Mouse (Mus musculus) lung, embryonic 14.5 days (tissue): Measurements from ENCODE around the gene Kctd10. TPM values are rescaled to one million over a fixed set of nuclear protein-coding genes. Genes with fewer than 3 reads are reported as not detected.

ENCODE experiments used
- ATAC-seq: fragments of 200-750 bp; cut with Nextera tagmentation; 2 replicates; pipeline ENCODE4 v1.8.0; 2017; ENCODE audit warnings: mild to moderate bottlenecking, moderate TSS enrichment, moderate library complexity; ENCODE audit not compliant: insufficient read depth
- DNase-seq: peaks from one replicate; pipeline ENCODE4 v3.0.0-alpha.2; 2015
- H3K27ac ChIP-seq: fragments of 300-500 bp; sonication (generic); 2 replicates; pipeline ENCODE4 v1.5.1; 2014; ENCODE audit warnings: low read depth, mild to moderate bottlenecking, moderate library complexity
- H3K27me3 ChIP-seq: fragments of 300-500 bp; sonication (generic); 2 replicates; pipeline ENCODE4 v1.6.1; 2014; ENCODE audit warnings: low read length, control low read depth; ENCODE audit not compliant: insufficient read depth
- H3K36me3 ChIP-seq: fragments of 300-500 bp; sonication (generic); 2 replicates; pipeline ENCODE4 v1.6.1; 2014; ENCODE audit warnings: control low read depth; ENCODE audit not compliant: insufficient read depth
- H3K4me1 ChIP-seq: fragments of 300-500 bp; sonication (generic); 2 replicates; pipeline ENCODE4 v1.6.1; 2014; ENCODE audit warnings: antibody characterized with exemption, control low read depth; ENCODE audit not compliant: insufficient read depth
- H3K4me2 ChIP-seq: fragments of 300-500 bp; sonication (generic); 2 replicates; pipeline ENCODE4 v1.6.1; 2014; ENCODE audit warnings: mild to moderate bottlenecking
- H3K4me3 ChIP-seq: fragments of 300-500 bp; sonication (generic); 2 replicates; pipeline ENCODE4 v1.5.1; 2014; ENCODE audit warnings: low read depth, low read length
- H3K9ac ChIP-seq: fragments of 300-500 bp; sonication (generic); 2 replicates; pipeline ENCODE4 v1.6.1; 2014
- H3K9me3 ChIP-seq: fragments of 300-500 bp; sonication (generic); 2 replicates; pipeline ENCODE4 v1.6.1; 2016; ENCODE audit warnings: low read depth, low read length, control low read depth
- CTCF ChIP-seq: IDR thresholded peaks from 2 replicates; pipeline ENCODE4 v1.5.1; 2016; ENCODE audit warnings: antibody characterized with exemption, low read depth
- WGBS: fragments of 180-500 bp; shearing (Covaris S2); extraction: QIAGEN DNeasy Blood & Tissue Kit; methylation state at CpG from one replicate; pipeline ENCODE4 v1.1.7; 2014; 5-methylcytosine and 5-hydroxymethylcytosine counted together
- polyA plus RNA-seq: library from polyadenylated mRNA; unstranded; fragments of >200 nt; fragmentation: Nextera tagmentation; extraction: Ambion mirVana; gene quantifications from 2 replicates; pipeline ENCODE4 v1.2.1, GENCODE M21; 2014

The Kctd10 gene
- polyA plus RNA-seq, 1 experiment from 2014 or later = 140 TPM

DNA sequence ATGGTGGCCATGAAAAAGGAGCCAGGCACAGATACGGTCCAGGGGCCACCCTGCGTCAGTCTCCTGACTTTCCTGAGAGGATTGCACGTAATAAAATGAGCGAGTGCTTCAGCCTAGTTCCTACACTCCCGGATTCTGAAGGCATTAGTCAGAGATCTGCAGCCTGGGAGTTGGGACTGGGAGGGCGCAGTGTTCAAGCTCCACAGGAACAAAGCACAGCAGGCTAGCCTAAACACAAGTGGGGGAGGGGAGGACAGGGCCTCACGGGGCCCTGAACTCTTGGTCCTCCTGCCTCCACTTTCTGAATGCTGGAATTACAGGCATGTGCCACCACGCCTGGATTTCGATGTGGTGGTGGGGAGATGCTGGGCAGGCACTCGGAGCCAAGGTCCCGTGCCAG, 7.7 kb downstream of the Kctd10 start:
- WGBS = 42% methylated on average over 11 of the region's 11 CpGs
- Histone ChIP-seq H3K4me2 (peak overlapping the region; percentile 48), H3K27me3 (no peaks in the 10 kb centered on the region), H3K36me3 (peaks cover 89% of the 10 kb centered on the region), H3K9ac (peak overlapping the region; percentile 20), H3K4me1 (peaks cover 54% of the 10 kb centered on the region), H3K27ac (peak overlapping the region; percentile 99), H3K9me3 (no peaks in the 10 kb centered on the region), H3K4me3 (no peak overlapping the region)
- TF ChIP-seq CTCF = no peak
- DNase-seq (peak; percentile 72), ATAC-seq (no peak)

DNA sequence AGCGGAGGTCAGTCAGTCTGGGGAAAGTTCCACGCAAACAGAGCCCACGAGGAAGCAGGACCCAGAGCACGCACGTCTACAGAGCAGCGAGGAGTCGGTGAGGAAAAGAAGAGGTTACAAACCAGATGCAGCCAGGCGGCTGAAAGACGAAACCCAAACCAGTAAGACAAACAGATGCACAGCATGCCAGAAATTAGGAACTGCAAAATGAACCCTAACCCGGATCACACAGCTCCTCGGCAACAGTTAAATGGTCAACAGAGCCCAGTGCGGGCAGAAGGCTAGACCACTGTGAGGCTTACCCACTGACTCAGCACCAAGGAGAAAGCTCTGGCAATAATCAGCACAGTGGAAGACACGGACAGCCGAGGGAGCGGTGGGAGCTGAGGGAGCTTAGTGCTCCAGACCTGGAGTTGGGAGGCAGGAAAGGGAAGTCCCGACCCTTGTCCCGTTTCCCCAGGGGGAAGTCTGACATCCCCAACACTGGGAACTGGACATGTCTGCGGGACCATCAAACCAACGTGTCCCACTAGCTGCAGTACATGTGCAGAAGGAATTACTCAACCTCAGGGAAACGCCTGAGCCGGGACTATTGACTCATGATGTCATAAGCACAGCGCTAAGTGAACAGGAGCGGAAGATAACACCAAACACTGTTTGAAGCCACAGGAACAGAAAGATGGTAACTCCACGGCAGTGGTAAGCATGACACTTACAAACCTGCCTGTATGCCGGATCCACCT, 8.4 kb downstream of the Kctd10 start:
- TF ChIP-seq CTCF = no peak
- Histone ChIP-seq H3K9ac (peak overlapping the region; percentile 20; the same call in 1 of the 2 replicates), H3K9me3 (no peaks in the 10 kb centered on the region), H3K27me3 (no peaks in the 10 kb centered on the region), H3K4me2 (peak overlapping the region; percentile 48), H3K4me1 (peaks cover 48% of the 10 kb centered on the region), H3K27ac (peak overlapping the region; percentile 99), H3K4me3 (0 out of 2 replicates have a peak overlapping the region, but pooled peaks have one; percentile 2), H3K36me3 (peaks cover 94% of the 10 kb centered on the region)
- 42% methylated on average over 25 of the region's 25 CpGs for WGBS
- ATAC-seq = no peak
- DNase-seq = peak; percentile 69

DNA sequence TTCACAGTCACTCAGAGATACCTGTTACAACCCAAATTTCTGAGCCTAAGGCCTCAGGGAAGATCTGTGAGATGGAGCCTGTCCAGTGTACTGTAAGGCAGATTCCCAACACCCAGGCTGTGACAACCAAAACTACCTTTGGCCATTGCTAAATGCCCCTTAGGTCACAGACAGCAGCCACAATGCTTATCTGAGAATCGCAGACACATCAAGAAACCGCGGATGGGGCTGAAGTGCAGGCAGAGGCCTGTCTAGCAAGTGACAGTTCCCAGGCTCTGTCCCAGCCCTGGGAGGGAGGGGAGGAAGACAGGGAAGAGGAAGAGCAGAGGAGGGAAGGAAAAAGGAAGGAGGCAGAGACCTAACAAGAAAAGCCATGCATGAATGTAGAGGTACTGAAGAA, 9.0 kb downstream of the Kctd10 start:
- no peak for TF ChIP-seq CTCF
- Histone ChIP-seq H3K4me1 (peaks cover 44% of the 10 kb centered on the region), H3K4me3 (0 out of 2 replicates have a peak overlapping the region, but pooled peaks have one; percentile 2), H3K27ac (peak overlapping the region; percentile 99), H3K9me3 (no peaks in the 10 kb centered on the region), H3K36me3 (peaks cover 96% of the 10 kb centered on the region), H3K27me3 (no peaks in the 10 kb centered on the region), H3K4me2 (peak overlapping the region; percentile 48), H3K9ac (peak overlapping the region; percentile 43; the same call in 1 of the 2 replicates)
- WGBS = 19% methylated on average over 3 of the region's 3 CpGs
- ATAC-seq (no peak), DNase-seq (peak; percentile 71)

DNA sequence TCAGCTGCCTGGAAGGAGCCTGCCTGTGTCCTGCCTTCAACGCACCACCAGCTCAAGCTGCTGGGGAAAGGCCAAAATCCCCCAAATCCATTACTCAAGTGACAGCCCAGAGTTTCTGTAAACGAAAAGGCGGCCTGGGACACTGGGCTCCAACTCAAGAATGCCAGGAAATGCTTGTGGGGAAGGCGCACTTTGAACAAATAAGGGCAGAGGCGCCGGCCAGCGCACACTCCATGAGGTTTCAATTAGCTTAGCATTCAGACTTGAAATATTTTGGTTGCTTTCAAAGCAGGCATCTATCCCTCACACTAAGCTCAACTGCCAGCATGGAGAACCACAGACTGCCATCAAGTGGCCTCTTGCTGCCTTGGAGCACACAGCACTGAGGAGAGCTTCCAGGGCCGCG, 9.9 kb downstream of the Kctd10 start:
- Histone ChIP-seq H3K36me3 (peaks cover 96% of the 10 kb centered on the region), H3K4me2 (peak overlapping the region; percentile 48), H3K27ac (peak overlapping the region; percentile 99), H3K9ac (peak overlapping the region; percentile 43), H3K4me3 (no peak overlapping the region), H3K27me3 (no peaks in the 10 kb centered on the region), H3K9me3 (no peaks in the 10 kb centered on the region), H3K4me1 (peaks cover 43% of the 10 kb centered on the region)
- peak; percentile 97 for DNase-seq
- ATAC-seq = peak; percentile 88
- WGBS = 11% methylated on average over 9 of the region's 9 CpGs
- peak; percentile 53 for TF ChIP-seq CTCF

DNA sequence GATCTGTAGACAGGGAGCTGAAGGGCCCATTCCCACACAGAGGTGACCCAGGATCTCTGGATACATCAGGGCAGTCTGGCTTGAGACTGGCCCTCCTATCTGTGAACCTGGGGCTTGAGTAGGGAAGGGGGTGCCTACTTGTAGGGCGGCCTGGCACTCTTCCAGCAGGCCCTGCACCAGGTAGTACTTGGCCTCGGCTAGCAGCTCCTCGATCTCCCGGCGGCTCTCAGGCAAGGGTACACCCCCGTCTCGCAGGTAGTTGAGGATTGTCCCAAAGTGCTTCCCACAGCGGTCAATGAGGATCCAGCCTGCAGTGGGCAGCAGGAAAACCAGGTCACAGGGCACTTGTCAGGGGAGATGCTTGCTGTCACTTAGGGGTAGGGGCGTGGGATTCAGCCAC, 10.4 kb downstream of the Kctd10 start:
- H3K9me3 ChIP-seq = no peaks in the 10 kb centered on the region
- no peak for DNase-seq
- H3K4me3 ChIP-seq = no peak overlapping the region
- H3K27ac ChIP-seq = peak overlapping the region; percentile 99
- no peak for ATAC-seq
- peaks cover 43% of the 10 kb centered on the region for H3K4me1 ChIP-seq
- H3K9ac ChIP-seq = peak overlapping the region; percentile 43
- no peaks in the 10 kb centered on the region for H3K27me3 ChIP-seq
- H3K4me2 ChIP-seq = peak overlapping the region; percentile 37
- TF ChIP-seq CTCF = no peak
- H3K36me3 ChIP-seq = peaks cover 96% of the 10 kb centered on the region
- 41% methylated on average over 9 of the region's 9 CpGs for WGBS

DNA sequence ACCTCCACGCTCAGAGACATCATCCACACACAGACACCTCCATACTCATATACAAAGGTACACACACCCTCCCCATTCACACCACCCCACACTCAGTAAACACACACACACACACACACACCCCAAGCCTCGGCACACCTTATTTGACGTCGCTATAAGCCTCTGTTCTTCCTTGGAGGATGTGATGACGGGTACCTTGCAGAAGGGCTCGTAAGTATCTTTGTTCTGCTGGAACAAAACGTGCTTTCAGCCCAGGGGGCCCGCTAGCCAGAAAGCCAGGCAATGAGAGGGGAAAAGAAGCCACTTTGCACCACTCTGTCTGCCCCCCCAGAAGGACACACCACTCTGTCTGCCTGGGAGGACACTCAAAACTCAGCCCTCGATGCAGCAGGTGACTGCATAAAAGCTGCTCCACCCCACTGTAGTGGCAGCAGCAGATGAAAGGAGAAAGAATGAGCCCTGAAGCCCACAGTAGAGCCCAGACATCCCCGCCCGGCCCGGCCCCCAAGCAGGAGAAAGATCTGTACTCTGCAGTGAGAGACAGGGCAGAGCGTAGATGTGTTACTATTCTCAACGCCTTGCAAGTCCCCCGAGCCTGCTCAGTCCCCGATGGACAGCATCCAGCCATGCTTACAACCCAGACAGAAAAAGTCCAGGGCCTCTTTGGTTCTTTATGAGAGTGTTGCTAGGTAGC, 11.4 kb downstream of the Kctd10 start:
- peak overlapping the region; percentile 99 for H3K27ac ChIP-seq
- no peak for DNase-seq
- H3K36me3 ChIP-seq = peaks cover 96% of the 10 kb centered on the region

DNA sequence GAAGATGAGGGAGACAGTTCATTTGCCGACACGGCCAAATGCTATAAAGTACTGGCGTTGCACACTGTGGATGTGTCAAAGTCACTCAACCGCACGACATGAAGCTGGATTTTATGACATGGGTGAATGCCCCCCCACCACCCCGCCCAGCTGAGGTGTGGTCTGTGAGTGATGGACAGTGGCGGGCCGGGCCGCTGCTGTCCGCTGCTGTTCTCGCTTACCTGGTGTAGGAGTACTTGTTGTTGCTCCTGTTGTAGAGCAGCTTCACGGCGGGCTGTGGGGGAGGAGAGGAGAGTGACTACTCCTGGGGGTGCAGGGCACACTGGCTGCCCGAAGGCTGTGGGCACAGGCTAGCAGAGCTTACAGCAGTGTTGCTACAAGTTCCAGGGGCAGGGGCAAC, 12.2 kb downstream of the Kctd10 start:
- Histone ChIP-seq H3K4me2 (no peak overlapping the region), H3K9me3 (no peaks in the 10 kb centered on the region), H3K27ac (no peak overlapping the region), H3K4me3 (no peak overlapping the region), H3K4me1 (peaks cover 35% of the 10 kb centered on the region), H3K27me3 (no peaks in the 10 kb centered on the region), H3K36me3 (peaks cover 96% of the 10 kb centered on the region), H3K9ac (no peak overlapping the region)
- no peak for ATAC-seq
- 81% methylated on average over 14 of the region's 14 CpGs for WGBS
- no peak for DNase-seq
- TF ChIP-seq CTCF = no peak

More for the DNA sequence above, 11.4 kb downstream of the Kctd10 start:
- WGBS = 82% methylated on average over 16 of the region's 16 CpGs
- H3K4me2 ChIP-seq = no peak overlapping the region
- peak overlapping the region; percentile 43; the same call in 1 of the 2 replicates for H3K9ac ChIP-seq
- no peaks in the 10 kb centered on the region for H3K9me3 ChIP-seq
- no peaks in the 10 kb centered on the region for H3K27me3 ChIP-seq
- H3K4me1 ChIP-seq = peaks cover 38% of the 10 kb centered on the region
- no peak overlapping the region for H3K4me3 ChIP-seq
- ATAC-seq = no peak
- TF ChIP-seq CTCF = no peak
